Mouse (Mus musculus) megakaryocyte, embryonic 14.5 days (primary cell): ENCODE results near the gene Kcnj2. TPM values are rescaled to one million over a fixed set of nuclear protein-coding genes. Genes with fewer than 3 reads are reported as not detected.

ENCODE experiments used
- H3K27me3 ChIP-seq: replicated peaks from 2 replicates; pipeline ENCODE3; 2012; ENCODE audit warnings: inconsistent platforms
- H3K36me3 ChIP-seq: replicated peaks from 2 replicates; pipeline ENCODE3; 2012; ENCODE audit warnings: low read length, inconsistent platforms, mixed read lengths
- H3K4me1 ChIP-seq: 2 replicates; pipeline ENCODE4 v1.6.1; 2012; ENCODE audit warnings: inconsistent platforms
- H3K4me3 ChIP-seq: replicated peaks from 2 replicates; pipeline ENCODE3; 2012; ENCODE audit warnings: moderate library complexity, mild to moderate bottlenecking, inconsistent platforms
- H3K9me3 ChIP-seq: 2 replicates; pipeline ENCODE4 v1.6.1; 2012; ENCODE audit warnings: inconsistent platforms
- FLI1 ChIP-seq: IDR thresholded peaks from 2 replicates; pipeline ENCODE4 v1.6.1; 2012; ENCODE audit warnings: low read length, inconsistent platforms, mixed read lengths
- GATA1 ChIP-seq: IDR thresholded peaks from 3 replicates; pipeline ENCODE4 v1.6.1; 2012; ENCODE audit warnings: mixed read lengths, low read length, inconsistent platforms, borderline replicate concordance
- polyA plus RNA-seq: library from polyadenylated mRNA; stranded (reverse); fragments of >175 nt; gene quantifications from 2 replicates; pipeline ENCODE4 v1.2.3, GENCODE M21; 2012; ENCODE audit warnings: low replicate concordance; ENCODE audit not compliant: insufficient read depth

Gene Kcnj2
- polyA plus RNA-seq, 1 experiment: 0.04 TPM

DNA sequence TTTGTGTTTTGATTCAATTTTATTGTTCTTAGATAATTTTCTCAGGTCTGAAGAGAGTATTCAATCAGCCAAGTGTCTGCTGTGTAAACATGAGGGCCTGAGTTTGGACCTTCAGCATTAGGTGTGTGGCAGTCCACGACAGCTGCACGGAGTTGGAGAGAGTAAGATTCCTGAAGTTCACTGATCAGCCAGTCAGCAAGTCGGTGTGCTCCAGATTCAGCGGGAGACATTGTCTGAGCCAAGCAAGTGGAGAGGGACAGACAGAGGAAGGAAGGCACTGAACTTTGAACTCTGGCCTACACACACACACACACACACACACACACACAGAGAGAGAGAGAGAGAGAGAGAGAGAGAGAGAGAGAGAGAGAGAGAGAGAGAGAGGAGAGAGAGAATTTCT lies 57.4 kb downstream of the Kcnj2 start:
- no peaks in the 10 kb centered on the region for H3K27me3 ChIP-seq
- no peaks in the 10 kb centered on the region for H3K36me3 ChIP-seq
- no peak overlapping the region for H3K4me3 ChIP-seq
- no peaks in the 10 kb centered on the region for H3K4me1 ChIP-seq
- TF ChIP-seq GATA1 (no peak), FLI1 (no peak)
- H3K9me3 ChIP-seq: no peaks in the 10 kb centered on the region

DNA sequence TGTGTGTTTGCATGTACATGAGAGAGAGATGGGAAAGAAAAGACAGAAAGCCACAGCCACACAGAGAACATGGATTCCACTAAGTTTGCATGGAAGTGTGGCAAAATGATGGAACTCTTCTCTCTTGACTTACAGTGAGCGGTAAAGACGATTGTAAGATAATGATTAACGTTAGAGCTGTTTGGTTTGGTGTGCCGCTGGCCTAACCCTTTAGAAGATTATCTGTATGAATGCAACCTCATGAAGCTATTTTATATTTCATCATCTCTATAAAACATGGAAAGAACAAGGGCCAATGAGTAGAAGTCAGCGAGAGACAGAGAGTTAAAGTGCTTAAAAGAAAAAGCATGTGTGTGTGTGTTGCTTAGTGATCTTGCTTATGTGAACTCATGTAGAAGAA lies 60.0 kb downstream of the Kcnj2 start:
- H3K9me3 ChIP-seq: peaks cover 9% of the 10 kb centered on the region
- H3K36me3 ChIP-seq: no peaks in the 10 kb centered on the region
- no peak for TF ChIP-seq GATA1
- no peak for TF ChIP-seq FLI1
- peaks cover 1% of the 10 kb centered on the region for H3K27me3 ChIP-seq
- no peaks in the 10 kb centered on the region for H3K4me1 ChIP-seq
- H3K4me3 ChIP-seq: no peak overlapping the region

Other genes starting within 250 kb of the Kcnj2 start
- not detected in 2 replicates for gene Kcnj16, start 98.1 kb upstream of the Kcnj2 start, polyA plus RNA-seq